Mouse (Mus musculus): ENCODE measurements around the gene Hist1h4i. TPM values are rescaled to one million over a fixed set of nuclear protein-coding genes. Genes with fewer than 3 reads are reported as not detected.
A peak's percentile ranks its signal among the peaks of the same experiment; 100 is the strongest.

Hist1h4i gene
- total RNA-seq, 2 experiments from 2014 or later = 58.2 to 75.2 TPM

- Histone ChIP-seq H3K27ac (no peak overlapping the region), H3K4me3 (no peak overlapping the region)
- DNase-seq (ENCODE audit: extremely low spot score in 1 of 2, low spot score in 2 of 2) = no peak
- TF ChIP-seq CTCF (IDR thresholded peaks at IDR 0.05) = no peak
- intact Hi-C loops (cut with DNase I) = loop anchor here (5.0 to 10.0 kb wide), 6 partner anchors 290 to 1718 kb away; partner anchors contain the start of genes Hist1h1a, Hist1h1c, Hist1h1t and Hist1h2af
Measured at GRCm38 (mm10) chr13:22044432-22045155, 3.4 kb upstream of the Hist1h4i start.

- peak; percentile 77 for TF ChIP-seq CTCF (IDR thresholded peaks at IDR 0.05)
- Histone ChIP-seq H3K4me3 (peak overlapping the region; percentile 51), H3K27ac (peak overlapping the region; percentile 65; the same call in 1 of the 2 replicates)
- DNase-seq (ENCODE audit: extremely low spot score in 1 of 2, low spot score in 2 of 2) = no peak
- intact Hi-C loops (cut with DNase I) = loop anchor here (5.0 to 10.0 kb wide), 5 partner anchors 289 to 1719 kb away; partner anchors contain the start of genes Hist1h1a, Hist1h1c, Hist1h1t and Hist1h2af
Measured at GRCm38 (mm10) chr13:22043503-22044431, 2.6 kb upstream of the Hist1h4i start.

- intact Hi-C loops (cut with DNase I) = loop anchor here (5.0 to 10.0 kb wide), 5 partner anchors 288 to 1719 kb away; partner anchors contain the start of genes Hist1h1a, Hist1h1c, Hist1h1t and Hist1h2af
- peak; percentile 74 to 86 for DNase-seq (ENCODE audit: extremely low spot score in 1 of 2, low spot score in 2 of 2)
- Histone ChIP-seq H3K27ac (peak within 1 kb of the TSS; percentile 85), H3K4me3 (peak within 1 kb of the TSS; percentile 51)
Measured at GRCm38 (mm10) chr13:22042568-22043502, 1.7 kb upstream of the Hist1h4i start, which contains the start of the genes Hist1h2ag and Hist1h2bj. Hist1h2ag (minus strand) TSS chr13:22042944. Hist1h2bj (plus strand) TSS chr13:22043214.

- intact Hi-C loops (cut with DNase I) = loop anchor here (1.0 to 10.0 kb wide), 7 partner anchors 287 to 1720 kb away; partner anchors contain the start of genes Hist1h1a, Hist1h1c, Hist1h1t and Hist1h2af
- Histone ChIP-seq H3K4me3 (peak overlapping the region; percentile 57), H3K27ac (peak overlapping the region; percentile 85)
- no peak for TF ChIP-seq CTCF (IDR thresholded peaks at IDR 0.05)
- no peak for DNase-seq (ENCODE audit: extremely low spot score in 1 of 2, low spot score in 2 of 2)
Measured at GRCm38 (mm10) chr13:22041651-22042567, 747 bp upstream of the Hist1h4i start.

- H3K27ac ChIP-seq = peak overlapping the region; percentile 85
- TF ChIP-seq CTCF (IDR thresholded peaks at IDR 0.05) = no peak
- no peak for DNase-seq (ENCODE audit: extremely low spot score in 1 of 2, low spot score in 2 of 2)
- intact Hi-C loops (cut with DNase I) = loop anchor here (1.0 to 10.0 kb wide), 7 partner anchors 286 to 1722 kb away; partner anchors contain the start of genes Hist1h1a, Hist1h1c, Hist1h1t and Hist1h2af
- H3K4me3 ChIP-seq = peak overlapping the region; percentile 57
Measured at GRCm38 (mm10) chr13:22040464-22041141, 559 bp downstream of the Hist1h4i start.

- Histone ChIP-seq H3K27ac (no peak overlapping the region), H3K4me3 (peak overlapping the region; percentile 57)
- no peak for TF ChIP-seq CTCF (IDR thresholded peaks at IDR 0.05)
- DNase-seq (ENCODE audit: extremely low spot score in 1 of 2, low spot score in 2 of 2) = no peak
- intact Hi-C loops (cut with DNase I) = loop anchor here (2.0 to 10.0 kb wide), 7 partner anchors 215 to 1722 kb away; partner anchors contain the start of genes Hist1h1a, Hist1h1c, Hist1h1t and Hist1h2af
Measured at GRCm38 (mm10) chr13:22039951-22040463, 1.2 kb downstream of the Hist1h4i start.

GRCm38 (mm10) chr13:22039364-22039763, 1.8 kb downstream of the Hist1h4i start:
- intact Hi-C loops (cut with DNase I) = loop anchor here (10.0 kb wide), 1 partner anchor 215 kb away; no protein-coding TSS in a partner anchor
- no peak for TF ChIP-seq CTCF (IDR thresholded peaks at IDR 0.05)
- H3K27ac ChIP-seq = no peak overlapping the region
- DNase-seq (ENCODE audit: extremely low spot score in 1 of 2, low spot score in 2 of 2) = no peak
- no peak overlapping the region for H3K4me3 ChIP-seq

GRCm38 (mm10) chr13:22037415-22037814, 3.7 kb downstream of the Hist1h4i start:
- no peak overlapping the region for H3K4me3 ChIP-seq
- intact Hi-C loops (cut with DNase I) = loop anchor here (10.0 kb wide), 1 partner anchor 213 kb away; no protein-coding TSS in a partner anchor
- TF ChIP-seq CTCF (IDR thresholded peaks at IDR 0.05) = no peak
- no peak overlapping the region for H3K27ac ChIP-seq
- no peak for DNase-seq (ENCODE audit: extremely low spot score in 1 of 2, low spot score in 2 of 2)

- Histone ChIP-seq H3K4me3 (no peak overlapping the region), H3K27ac (no peak overlapping the region)
- intact Hi-C loops (cut with DNase I) = loop anchor here (10.0 kb wide), 1 partner anchor 212 kb away; no protein-coding TSS in a partner anchor
- no peak for DNase-seq (ENCODE audit: extremely low spot score in 1 of 2, low spot score in 2 of 2)
- TF ChIP-seq CTCF (IDR thresholded peaks at IDR 0.05) = no peak
Measured at GRCm38 (mm10) chr13:22036986-22037385, 4.2 kb downstream of the Hist1h4i start.

Data from left cerebral cortex, adult 2 months (tissue).